Mouse (Mus musculus): ENCODE data around the gene Sult1a1. TPM values are rescaled to one million over a fixed set of nuclear protein-coding genes. Genes with fewer than 3 reads are reported as not detected.

Sult1a1 gene
- 0.54 and 0.79 TPM in 2 replicates for polyA plus RNA-seq (2016; fragmentation: Nextera tagmentation; extraction: Ambion mirVana)

- H3K9me3 ChIP-seq = no peaks in the 10 kb centered on the region
- peaks cover 25% of the 10 kb centered on the region for H3K36me3 ChIP-seq
- H3K27ac ChIP-seq = no peak within 1 kb of the TSS
- H3K27me3 ChIP-seq (replicated peaks) = no peaks in the 10 kb centered on the region
- ATAC-seq (ENCODE audit: low FRiP score, low read depth) = no peak
- 86% methylated on average over 1 of the region's 1 CpGs for WGBS
- H3K4me1 ChIP-seq = no peaks in the 10 kb centered on the region
- no peak within 1 kb of the TSS for H3K9ac ChIP-seq
- H3K4me3 ChIP-seq = no peak within 1 kb of the TSS
- H3K4me2 ChIP-seq (replicated peaks) = no peak within 1 kb of the TSS
Measured at GRCm38 (mm10) chr7:126676207-126676606, at the start of gene Sult1a1. TSS of gene Sult1a1 (minus strand) at chr7:126676432.

DNA sequence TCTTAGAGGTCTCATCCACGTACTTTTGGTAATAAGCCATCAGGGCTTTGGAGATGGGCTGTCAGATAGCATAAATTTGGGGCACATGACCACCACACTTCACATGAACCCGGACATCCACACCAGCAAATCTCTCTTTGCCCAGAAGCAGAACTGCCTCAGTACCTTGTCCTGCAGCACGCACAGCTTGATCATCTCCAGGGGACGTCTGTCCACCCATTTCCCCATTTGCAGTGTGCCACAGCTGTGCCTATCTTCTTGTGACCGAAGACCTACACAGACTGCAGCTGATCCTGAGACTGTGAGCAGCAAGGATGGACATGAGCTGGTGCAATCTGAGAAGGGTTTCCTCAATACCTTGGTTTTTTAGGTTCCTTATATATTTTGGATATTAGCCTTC, 49.4 kb upstream of the Sult1a1 start:
- 77% methylated on average over 5 of the region's 5 CpGs for WGBS
- Histone ChIP-seq H3K9ac (no peak overlapping the region), H3K4me1 (no peaks in the 10 kb centered on the region), H3K27ac (no peak overlapping the region), H3K36me3 (no peaks in the 10 kb centered on the region), H3K27me3 (replicated peaks) (no peaks in the 10 kb centered on the region), H3K4me2 (replicated peaks) (no peak overlapping the region), H3K9me3 (no peaks in the 10 kb centered on the region), H3K4me3 (no peak overlapping the region)
- ATAC-seq (ENCODE audit: low FRiP score, low read depth) = no peak

- ATAC-seq (ENCODE audit: low FRiP score, low read depth) = no peak
- no peak overlapping the region for H3K4me2 ChIP-seq (replicated peaks)
- H3K9me3 ChIP-seq = no peaks in the 10 kb centered on the region
- no peaks in the 10 kb centered on the region for H3K4me1 ChIP-seq
- no peak overlapping the region for H3K9ac ChIP-seq
- 78% methylated on average over 3 of the region's 3 CpGs for WGBS
- H3K27me3 ChIP-seq (replicated peaks) = no peaks in the 10 kb centered on the region
- no peaks in the 10 kb centered on the region for H3K36me3 ChIP-seq
- H3K27ac ChIP-seq = no peak overlapping the region
- H3K4me3 ChIP-seq = no peak overlapping the region
Measured at GRCm38 (mm10) chr7:126725077-126725476, 48.8 kb upstream of the Sult1a1 start.

GRCm38 (mm10) chr7:126721635-126722034, 45.4 kb upstream of the Sult1a1 start:
- H3K4me3 ChIP-seq = no peak overlapping the region
- WGBS = 94% methylated on average over 13 of the region's 13 CpGs
- no peaks in the 10 kb centered on the region for H3K27me3 ChIP-seq (replicated peaks)
- no peaks in the 10 kb centered on the region for H3K9me3 ChIP-seq
- no peak for ATAC-seq (ENCODE audit: low FRiP score, low read depth)
- no peak overlapping the region for H3K4me2 ChIP-seq (replicated peaks)
- no peaks in the 10 kb centered on the region for H3K36me3 ChIP-seq
- H3K9ac ChIP-seq = no peak overlapping the region
- no peaks in the 10 kb centered on the region for H3K4me1 ChIP-seq
- no peak overlapping the region for H3K27ac ChIP-seq

DNA sequence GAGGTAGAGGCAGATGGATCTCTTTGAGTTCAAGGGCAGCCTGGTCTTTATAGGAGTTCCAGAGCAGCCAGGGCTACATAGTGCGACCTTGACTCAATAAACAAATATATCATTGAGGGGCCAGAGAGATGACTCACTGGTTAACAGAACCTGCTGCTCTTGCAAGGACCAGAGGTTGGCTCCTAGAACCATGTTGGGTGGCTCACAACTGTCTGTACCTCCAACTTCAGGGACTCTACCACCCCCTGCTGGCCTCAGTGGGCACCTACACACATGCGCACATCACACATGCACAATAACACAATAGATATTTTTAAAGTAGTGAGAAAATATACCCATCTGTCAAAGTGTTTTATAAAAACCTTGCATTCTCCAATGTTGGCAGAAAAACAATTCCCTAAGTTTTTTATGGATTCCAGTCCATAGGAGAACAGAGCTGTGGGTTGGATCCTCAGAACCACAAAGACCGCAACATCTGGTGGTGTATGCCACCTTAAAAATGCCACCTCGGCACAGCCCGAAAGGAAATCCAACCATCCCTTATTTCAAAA, 42.6 kb upstream of the Sult1a1 start:
- WGBS = 95% methylated on average over 5 of the region's 5 CpGs
- Histone ChIP-seq H3K4me3 (no peak overlapping the region), H3K4me2 (replicated peaks) (no peak overlapping the region), H3K36me3 (no peaks in the 10 kb centered on the region), H3K9ac (no peak overlapping the region), H3K27ac (no peak overlapping the region), H3K27me3 (replicated peaks) (no peaks in the 10 kb centered on the region), H3K9me3 (no peaks in the 10 kb centered on the region), H3K4me1 (no peaks in the 10 kb centered on the region)
- ATAC-seq (ENCODE audit: low FRiP score, low read depth) = no peak

- Histone ChIP-seq H3K27me3 (replicated peaks) (no peaks in the 10 kb centered on the region), H3K4me3 (no peak overlapping the region), H3K9ac (no peak overlapping the region), H3K4me1 (no peaks in the 10 kb centered on the region), H3K9me3 (no peaks in the 10 kb centered on the region), H3K27ac (no peak overlapping the region), H3K4me2 (replicated peaks) (no peak overlapping the region), H3K36me3 (no peaks in the 10 kb centered on the region)
- WGBS = 98% methylated on average over 3 of the region's 3 CpGs
- ATAC-seq (ENCODE audit: low FRiP score, low read depth) = no peak
Measured at GRCm38 (mm10) chr7:126717566-126717965, 41.3 kb upstream of the Sult1a1 start.

GRCm38 (mm10) chr7:126715679-126716078, 39.4 kb upstream of the Sult1a1 start:
- Histone ChIP-seq H3K4me2 (replicated peaks) (no peak overlapping the region), H3K4me3 (no peak overlapping the region), H3K9ac (no peak overlapping the region), H3K27ac (no peak overlapping the region), H3K9me3 (no peaks in the 10 kb centered on the region), H3K36me3 (no peaks in the 10 kb centered on the region), H3K4me1 (no peaks in the 10 kb centered on the region), H3K27me3 (replicated peaks) (no peaks in the 10 kb centered on the region)
- 84% methylated on average over 4 of the region's 4 CpGs for WGBS
- ATAC-seq (ENCODE audit: low FRiP score, low read depth) = no peak

GRCm38 (mm10) chr7:126711910-126712309, 35.7 kb upstream of the Sult1a1 start:
- Histone ChIP-seq H3K27ac (no peak overlapping the region), H3K4me2 (replicated peaks) (no peak overlapping the region), H3K9me3 (no peaks in the 10 kb centered on the region), H3K27me3 (replicated peaks) (no peaks in the 10 kb centered on the region), H3K36me3 (no peaks in the 10 kb centered on the region), H3K9ac (no peak overlapping the region), H3K4me3 (no peak overlapping the region), H3K4me1 (no peaks in the 10 kb centered on the region)
- ATAC-seq (ENCODE audit: low FRiP score, low read depth) = no peak
- WGBS = 72% methylated on average over 3 of the region's 3 CpGs

DNA sequence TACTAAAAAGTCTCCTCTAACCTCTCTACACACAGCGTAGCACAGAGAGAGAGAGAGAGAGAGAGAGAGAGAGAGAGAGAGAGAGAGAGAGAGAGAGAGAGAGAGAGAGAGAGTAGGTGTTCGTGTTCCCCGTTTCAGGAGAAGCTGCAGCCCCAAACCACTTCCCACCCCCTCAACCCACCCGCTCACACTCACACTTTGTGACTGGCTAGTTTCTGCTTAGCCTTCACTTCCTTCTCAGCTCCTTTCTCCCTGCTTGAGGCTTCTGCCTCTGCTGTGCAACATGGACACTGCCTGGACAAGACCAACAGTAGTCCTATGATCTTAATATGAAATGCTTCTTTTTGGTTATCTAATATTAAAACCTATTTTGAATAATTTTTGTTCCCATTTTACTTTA, 34.0 kb upstream of the Sult1a1 start:
- H3K4me2 ChIP-seq (replicated peaks) = no peak overlapping the region
- H3K4me3 ChIP-seq = no peak overlapping the region
- H3K9ac ChIP-seq = no peak overlapping the region
- no peak overlapping the region for H3K27ac ChIP-seq
- 69% methylated on average over 4 of the region's 4 CpGs for WGBS
- H3K36me3 ChIP-seq = no peaks in the 10 kb centered on the region
- H3K27me3 ChIP-seq (replicated peaks) = 0 out of 2 replicates have a peak, but pooled peaks cover 5% of the 10 kb centered on the region
- no peaks in the 10 kb centered on the region for H3K4me1 ChIP-seq
- ATAC-seq (ENCODE audit: low FRiP score, low read depth) = no peak
- no peaks in the 10 kb centered on the region for H3K9me3 ChIP-seq

- ATAC-seq (ENCODE audit: low FRiP score, low read depth) = no peak
- no peak overlapping the region for H3K4me3 ChIP-seq
- 0 out of 2 replicates have a peak, but pooled peaks cover 17% of the 10 kb centered on the region for H3K27me3 ChIP-seq (replicated peaks)
- H3K9me3 ChIP-seq = no peaks in the 10 kb centered on the region
- H3K4me1 ChIP-seq = peaks cover 14% of the 10 kb centered on the region
- H3K36me3 ChIP-seq = no peaks in the 10 kb centered on the region; the same call in 1 of the 2 replicates
- H3K4me2 ChIP-seq (replicated peaks) = no peak overlapping the region
- H3K9ac ChIP-seq = no peak overlapping the region
- no peak overlapping the region for H3K27ac ChIP-seq
- 84% methylated on average over 10 of the region's 10 CpGs for WGBS
Measured at GRCm38 (mm10) chr7:126708175-126708952, 32.1 kb upstream of the Sult1a1 start.

GRCm38 (mm10) chr7:126707442-126708174, 31.4 kb upstream of the Sult1a1 start, which contains the start of gene Coro1a:
TSS of gene Coro1a (minus strand) at chr7:126707787.
- 0 out of 2 replicates have a peak, but pooled peaks cover 24% of the 10 kb centered on the region for H3K27me3 ChIP-seq (replicated peaks)
- no peak for ATAC-seq (ENCODE audit: low FRiP score, low read depth)
- peaks cover 18% of the 10 kb centered on the region for H3K4me1 ChIP-seq
- 92% methylated on average over 19 of the region's 19 CpGs for WGBS
- no peak within 1 kb of the TSS for H3K4me3 ChIP-seq
- H3K4me2 ChIP-seq (replicated peaks) = no peak within 1 kb of the TSS
- no peaks in the 10 kb centered on the region for H3K9me3 ChIP-seq
- no peak within 1 kb of the TSS for H3K9ac ChIP-seq
- no peaks in the 10 kb centered on the region; the same call in 1 of the 2 replicates for H3K36me3 ChIP-seq
- no peak within 1 kb of the TSS for H3K27ac ChIP-seq
